Mouse (Mus musculus) adrenal gland, postnatal 10 days (tissue): ENCODE data around the gene Fam78a. TPM values are rescaled to one million over a fixed set of nuclear protein-coding genes. Genes with fewer than 3 reads are reported as not detected.

ENCODE experiments used
- DNase-seq: peaks from one replicate; pipeline ENCODE4 v3.0.0; 2021; ENCODE audit warnings: mixed read lengths
- total RNA-seq, 2 experiments: library from RNA; stranded (reverse); gene quantifications; 2 replicates each; pipeline ENCODE4 v1.2.3; 2021

Fam78a gene
- total RNA-seq, 2 experiments from 2014 or later: 3.2 to 5.4 TPM

DNA sequence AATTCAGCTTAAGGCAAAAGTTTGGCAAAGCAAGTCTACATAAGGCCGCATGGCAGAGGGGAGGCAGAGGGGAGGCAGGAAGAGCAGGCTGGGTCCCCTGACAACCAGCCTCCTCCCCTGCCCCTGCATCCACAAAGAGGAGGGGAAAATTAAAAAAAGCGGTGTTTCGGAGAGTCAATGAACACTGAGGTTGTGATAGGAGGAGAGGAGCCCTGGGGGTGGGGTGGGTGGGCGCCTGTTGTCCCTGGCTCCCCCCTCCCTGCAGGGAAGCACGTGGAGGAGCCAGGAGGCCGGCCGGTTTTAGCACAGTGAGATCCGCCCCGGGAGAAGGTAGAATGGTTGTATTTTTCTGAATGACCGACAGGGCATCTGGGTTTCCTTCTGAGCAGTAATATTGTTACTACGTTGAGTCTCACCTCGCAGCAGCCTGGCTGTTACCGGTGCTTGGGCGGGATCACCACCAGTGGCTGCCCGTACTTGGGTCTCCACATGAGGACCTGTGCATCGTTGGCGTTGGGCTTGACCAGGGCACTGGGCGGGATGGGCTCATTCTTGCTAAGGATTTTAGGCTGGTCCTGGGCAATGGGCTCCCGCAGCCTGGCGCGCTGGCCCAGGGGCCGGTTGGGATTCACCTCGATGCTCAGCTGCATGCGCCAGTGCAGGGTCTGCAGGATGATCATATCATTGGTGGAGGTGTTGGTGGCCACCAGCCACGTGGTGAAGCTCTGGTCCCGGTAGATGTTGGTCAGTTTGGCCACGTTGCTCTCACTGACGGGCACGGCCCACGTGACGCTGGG, 15.6 kb downstream of the Fam78a start:
- DNase-seq: no peak

GRCm38 (mm10) chr2:32066005-32066404, 18.7 kb downstream of the Fam78a start:
- DNase-seq: no peak

DNA sequence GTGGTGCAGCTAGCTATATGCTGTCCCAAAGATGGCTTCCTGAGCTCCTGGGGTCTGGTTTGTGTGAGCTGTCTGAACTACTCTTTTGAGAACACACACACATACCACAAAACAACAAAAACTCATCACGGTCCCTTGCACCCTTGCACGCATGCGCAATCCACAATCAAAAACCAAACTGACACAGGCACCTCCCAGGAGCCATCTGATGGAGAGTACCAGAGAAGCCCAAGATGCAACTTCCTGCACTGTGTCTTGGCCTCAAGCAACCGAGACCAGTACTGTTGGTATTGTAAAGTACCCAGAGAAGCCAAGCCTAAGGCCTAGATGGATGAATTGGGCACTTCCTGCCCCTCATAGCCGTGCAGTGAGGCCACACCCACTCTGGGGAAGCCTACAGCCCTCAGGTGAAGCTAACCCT, 19.3 kb downstream of the Fam78a start:
- no peak for DNase-seq

DNA sequence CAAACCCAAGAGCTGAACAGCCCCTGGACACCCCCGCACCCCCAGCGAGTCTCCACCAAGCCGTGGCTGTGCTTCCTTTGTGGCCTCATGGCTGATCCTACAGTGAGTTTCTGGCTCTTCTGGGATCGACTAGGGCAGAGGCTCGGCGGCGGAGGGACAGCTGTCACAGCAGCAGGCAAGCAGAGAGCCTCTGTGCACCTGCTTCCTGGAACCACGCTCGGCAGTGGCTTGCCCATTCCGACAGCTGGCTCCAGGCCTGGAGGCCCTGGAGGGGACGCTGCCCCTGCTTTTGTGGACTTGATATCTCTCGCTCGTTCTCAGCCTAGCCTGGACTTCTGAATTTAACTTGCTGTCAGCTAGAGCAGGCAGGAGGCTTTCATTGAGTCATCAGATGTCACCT, 19.7 kb downstream of the Fam78a start:
- DNase-seq: no peak

- no peak for DNase-seq
These were observed 21.1 kb downstream of the Fam78a start for GRCm38 (mm10) chr2:32063451-32064151.

DNA sequence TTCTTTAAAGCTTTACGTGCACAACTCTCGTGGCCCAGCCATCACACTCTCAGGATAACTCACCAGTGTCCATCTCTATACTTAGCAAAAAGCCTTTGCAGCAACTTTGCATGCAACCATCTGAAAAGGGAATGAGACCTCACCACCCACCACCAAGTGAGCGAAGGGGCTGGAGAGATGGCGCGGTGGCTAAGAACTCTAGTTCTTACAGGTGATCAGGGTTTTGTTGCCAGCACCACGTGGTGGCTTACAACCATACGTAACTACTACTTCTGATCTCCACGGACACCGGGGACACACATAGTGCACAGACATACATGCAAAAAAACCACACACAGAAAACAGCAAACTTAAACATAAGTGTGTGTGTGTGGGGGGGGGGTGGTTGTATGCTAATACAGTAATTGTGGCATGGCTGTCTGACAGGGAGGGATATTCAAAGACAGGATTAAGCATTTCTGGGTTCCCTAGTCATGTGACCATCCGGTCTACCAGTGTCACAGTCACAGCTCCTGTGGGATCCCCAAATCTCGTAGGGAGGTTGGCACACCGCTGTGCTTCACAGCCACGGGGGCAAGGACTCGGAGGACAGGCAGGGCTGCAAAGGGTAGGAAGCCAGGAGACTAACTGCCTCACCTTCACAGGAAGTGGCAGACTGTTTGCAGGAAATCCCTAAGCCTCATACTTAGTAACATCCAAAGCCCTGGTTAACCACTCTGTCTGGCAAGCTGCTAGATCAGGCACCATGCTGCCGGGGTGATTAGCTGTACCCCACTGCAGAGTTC, 21.8 kb downstream of the Fam78a start:
- DNase-seq: no peak

DNA sequence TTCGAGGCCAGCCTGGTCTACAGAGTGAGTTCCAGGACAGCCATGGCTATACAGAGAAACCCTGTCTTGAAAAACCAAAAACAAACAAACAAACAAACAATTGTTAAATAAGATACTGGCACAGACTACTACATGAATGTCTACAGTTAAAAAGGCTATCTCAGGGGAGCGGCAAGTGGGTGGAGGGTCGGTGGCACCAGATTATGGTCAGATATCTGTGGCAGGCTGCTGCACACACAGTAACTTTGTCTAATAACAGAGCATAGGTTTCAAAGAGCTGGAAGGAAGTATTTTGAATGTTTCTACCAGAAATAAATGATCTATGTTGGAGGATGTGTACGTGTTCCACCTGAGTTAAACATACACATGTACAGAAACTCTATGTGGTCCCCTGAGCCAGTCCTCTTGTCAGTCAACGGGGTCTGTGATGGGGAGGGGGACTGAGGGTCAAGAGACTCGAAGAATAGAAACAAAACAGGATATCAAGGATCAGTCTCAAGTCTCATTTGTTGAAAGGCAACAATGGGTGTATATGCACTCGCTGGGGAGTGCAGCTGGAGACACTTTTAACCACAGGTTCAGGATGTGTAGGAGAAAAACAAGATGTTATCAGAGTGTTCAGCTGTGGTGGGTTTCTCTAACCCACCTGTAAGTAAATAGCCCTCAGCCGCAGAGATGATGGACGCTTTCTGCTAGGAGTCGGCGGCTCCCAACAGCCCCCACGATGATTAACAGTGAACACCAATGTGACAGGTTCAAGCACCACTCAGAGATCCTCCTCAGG, 22.7 kb downstream of the Fam78a start:
- DNase-seq: no peak

DNA sequence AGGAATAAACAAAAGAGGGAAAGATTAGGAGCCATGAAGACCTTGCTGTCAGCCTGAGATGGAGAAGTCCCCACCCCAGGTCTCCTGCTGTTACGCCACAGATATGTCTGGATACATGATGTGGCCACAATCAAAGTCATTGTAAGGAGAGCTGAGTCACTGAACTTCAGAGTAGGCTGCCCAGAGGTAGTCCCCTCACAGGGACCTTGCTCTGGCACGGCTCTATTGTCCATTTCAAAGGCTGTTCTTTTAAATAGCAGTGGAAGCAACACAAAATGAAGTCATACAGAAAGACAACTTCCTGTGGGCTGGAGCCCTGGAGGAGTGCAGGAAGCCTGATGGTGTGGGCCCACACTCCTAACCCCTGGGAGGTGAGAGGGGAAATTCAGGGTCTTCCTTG, 23.5 kb downstream of the Fam78a start:
- no peak for DNase-seq

DNA sequence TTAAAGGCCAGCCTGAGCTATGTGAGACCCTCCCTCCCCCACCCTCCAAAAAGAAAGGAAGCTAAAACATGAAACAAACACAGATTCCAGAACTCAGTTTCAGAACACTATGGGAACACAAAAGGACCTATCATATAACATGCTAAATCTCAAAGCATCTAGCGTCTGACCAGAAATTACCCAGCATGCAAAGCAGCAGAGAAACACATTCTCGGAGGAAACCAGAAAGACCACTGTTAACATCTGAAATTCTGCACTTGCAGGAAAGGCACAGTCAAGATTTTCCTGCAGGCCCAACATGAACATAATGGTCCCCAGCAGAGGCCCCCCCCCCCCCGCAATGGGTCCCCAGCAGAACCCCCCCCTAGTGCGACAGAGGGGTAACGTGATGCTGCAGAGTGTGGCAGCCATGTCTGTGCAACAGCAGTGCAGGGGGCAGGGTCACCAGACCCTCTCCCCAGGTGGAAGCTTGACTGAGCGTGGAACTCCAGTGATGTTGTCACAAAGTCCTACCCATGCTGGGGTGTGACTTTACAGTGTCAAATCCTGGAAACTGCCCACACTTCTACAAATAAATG, 24.3 kb downstream of the Fam78a start:
- no peak for DNase-seq

- DNase-seq: no peak
These were observed 25.0 kb downstream of the Fam78a start for GRCm38 (mm10) chr2:32059613-32060012.

DNA sequence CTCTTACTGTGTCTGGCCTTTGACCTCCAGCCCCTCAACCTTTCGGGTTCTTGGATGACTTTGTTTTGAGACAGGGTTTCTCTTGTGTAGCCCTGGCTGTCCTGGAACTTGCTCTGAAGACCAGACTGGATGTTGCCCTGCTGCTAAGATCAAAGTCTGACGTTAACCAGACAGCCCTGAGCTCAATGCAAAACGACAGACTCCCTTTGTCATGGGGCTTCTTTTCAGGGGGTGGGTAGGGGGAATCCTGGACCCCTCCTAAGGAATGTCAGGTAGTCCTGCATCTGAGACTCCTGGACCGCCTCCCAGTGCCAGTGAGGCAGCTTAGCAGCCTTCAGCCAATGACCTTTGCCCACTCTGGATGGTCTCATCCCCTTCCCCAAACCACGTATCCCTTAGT, 25.9 kb downstream of the Fam78a start:
- DNase-seq: no peak

DNA sequence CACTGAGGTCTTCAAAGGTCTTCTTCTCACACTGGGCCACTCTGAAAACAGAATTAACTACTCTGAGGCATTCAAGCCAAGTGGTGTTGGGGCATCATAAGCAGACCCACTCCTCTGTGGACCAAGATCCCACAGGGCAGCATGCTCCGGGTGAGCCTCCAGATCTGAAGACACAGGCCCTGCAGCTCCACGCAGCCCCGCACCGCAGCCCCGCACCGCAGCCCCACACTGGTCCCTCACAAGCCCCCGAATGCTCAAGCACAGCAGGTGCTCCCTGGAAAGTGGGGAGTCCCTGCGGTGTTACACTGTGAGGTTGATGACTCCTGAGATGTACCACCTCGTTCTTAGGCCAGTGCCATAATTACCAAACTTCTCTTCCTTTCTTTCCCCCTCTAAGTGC, 26.4 kb downstream of the Fam78a start:
- no peak for DNase-seq

GRCm38 (mm10) chr2:32057794-32058193, 26.9 kb downstream of the Fam78a start:
- no peak for DNase-seq

DNA sequence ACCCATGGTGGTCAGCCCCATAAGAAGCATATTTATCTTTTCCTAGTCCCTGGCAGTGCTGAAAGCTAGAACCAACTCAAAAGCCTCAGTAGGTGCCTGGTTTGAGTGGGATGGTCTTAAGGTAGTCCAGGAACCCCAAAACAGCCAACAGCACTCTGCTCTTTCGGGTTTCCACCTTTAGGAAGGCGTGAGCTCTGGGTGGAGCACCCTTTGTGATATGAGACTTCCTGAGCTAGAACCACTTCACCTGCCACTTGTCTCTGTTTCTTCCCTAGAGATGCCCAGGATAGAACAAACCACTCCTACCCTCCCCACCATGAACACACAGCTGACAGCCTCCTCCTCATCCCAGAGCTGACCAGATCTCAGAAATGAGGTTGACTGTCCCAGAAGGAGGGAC, 27.3 kb downstream of the Fam78a start:
- no peak for DNase-seq

DNA sequence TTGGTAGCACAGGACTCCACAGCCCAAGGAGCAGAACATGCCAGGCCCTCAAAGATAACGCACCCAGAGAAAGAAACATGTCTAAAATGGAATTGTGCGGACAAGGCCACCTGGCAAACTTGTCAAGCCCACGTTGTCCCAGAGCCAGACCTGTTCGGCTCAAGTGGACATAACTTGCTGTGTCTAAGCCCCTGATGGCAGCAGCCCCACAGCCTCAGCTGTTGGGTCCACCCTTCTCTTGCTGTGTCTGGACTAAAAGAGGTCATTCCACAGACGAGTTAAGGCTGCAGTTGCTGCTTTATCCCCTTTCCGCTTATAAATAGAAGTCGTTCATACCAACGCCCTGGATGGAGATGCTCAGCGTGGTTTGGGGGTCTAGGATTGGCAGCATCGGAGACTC, 28.1 kb downstream of the Fam78a start:
- no peak for DNase-seq

GRCm38 (mm10) chr2:32055357-32055965, 29.2 kb downstream of the Fam78a start:
- no peak for DNase-seq

- DNase-seq: no peak
These were observed 32.2 kb downstream of the Fam78a start for GRCm38 (mm10) chr2:32052418-32052817.

DNA sequence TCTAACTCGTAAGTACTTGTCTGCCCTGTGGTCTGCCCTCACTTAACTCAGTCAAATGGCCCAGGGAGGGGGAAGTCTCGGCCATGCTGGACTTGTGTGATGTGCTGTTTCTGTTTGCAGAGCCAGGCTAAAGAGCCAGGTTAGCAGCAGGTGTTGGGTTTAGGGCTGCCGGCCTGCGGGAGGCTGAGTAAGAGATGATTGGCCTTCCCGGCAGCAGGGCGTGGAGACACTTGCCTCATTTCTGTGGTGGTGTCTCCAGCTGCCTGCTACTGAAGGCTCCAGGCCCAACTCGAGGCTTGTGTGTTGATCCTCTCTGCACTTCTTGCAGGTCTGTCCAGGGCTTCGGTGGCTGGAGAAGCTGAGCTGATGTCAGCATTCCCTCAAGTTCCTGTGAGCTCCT, 32.9 kb downstream of the Fam78a start:
- DNase-seq: no peak

- no peak for DNase-seq
These were observed 37.3 kb downstream of the Fam78a start for GRCm38 (mm10) chr2:32047323-32047722.

- no peak for DNase-seq
These were observed 38.6 kb downstream of the Fam78a start for GRCm38 (mm10) chr2:32046009-32046408.

DNA sequence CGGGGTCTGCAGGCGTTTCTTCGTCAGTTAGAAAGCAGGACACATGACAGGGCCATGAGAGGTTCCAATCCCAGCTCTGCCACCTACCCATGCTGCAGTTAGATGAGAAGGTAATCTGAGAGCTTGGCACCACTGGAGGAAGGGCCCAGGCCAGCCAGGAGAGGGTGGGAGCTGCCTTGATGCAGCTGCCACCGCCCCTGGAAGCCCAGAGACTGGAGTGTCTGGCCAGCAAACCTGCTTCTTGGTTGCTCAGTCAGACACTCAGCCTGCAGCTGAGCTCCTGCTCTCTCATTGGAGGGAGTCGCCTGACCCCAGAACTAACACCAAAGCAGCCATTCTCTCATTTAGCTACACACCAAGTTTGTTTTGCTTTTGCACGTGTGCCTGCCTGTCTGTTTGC, 39.3 kb downstream of the Fam78a start:
- DNase-seq: no peak
